Mouse (Mus musculus) midbrain, embryonic 12.5 days (tissue): Measurements from ENCODE around the gene Abl1. TPM values are rescaled to one million over a fixed set of nuclear protein-coding genes. Genes with fewer than 3 reads are reported as not detected.

ENCODE experiments used
- ATAC-seq: fragments of 200-750 bp; cut with Nextera tagmentation; 2 replicates; pipeline ENCODE4 v1.8.0; 2017; ENCODE audit warnings: low read depth, moderate TSS enrichment, moderate library complexity; ENCODE audit not compliant: low FRiP score
- H3K27ac ChIP-seq: fragments of 300-500 bp; sonication (generic); replicated peaks from 2 replicates; pipeline ENCODE4 v1.5.1; 2016; ENCODE audit warnings: mild to moderate bottlenecking
- H3K27me3 ChIP-seq: fragments of 300-500 bp; sonication (generic); 2 replicates; pipeline ENCODE4 v1.6.1; 2016; ENCODE audit warnings: mild to moderate bottlenecking
- H3K36me3 ChIP-seq: fragments of 300-500 bp; sonication (generic); 2 replicates; pipeline ENCODE4 v1.6.1; 2016
- H3K4me1 ChIP-seq: fragments of 300-500 bp; sonication (generic); 2 replicates; pipeline ENCODE4 v1.6.1; 2016
- H3K4me2 ChIP-seq: fragments of 300-500 bp; sonication (generic); replicated peaks from 2 replicates; pipeline ENCODE4 v1.6.1; 2016; ENCODE audit warnings: mild to moderate bottlenecking, moderate library complexity
- H3K4me3 ChIP-seq: fragments of 300-500 bp; sonication (generic); 2 replicates; pipeline ENCODE4 v1.5.1; 2016; ENCODE audit warnings: mild to moderate bottlenecking
- H3K9ac ChIP-seq: fragments of 300-500 bp; sonication (generic); replicated peaks from 2 replicates; pipeline ENCODE4 v1.6.1; 2016; ENCODE audit warnings: mild to moderate bottlenecking, moderate library complexity
- H3K9me3 ChIP-seq: fragments of 300-500 bp; sonication (generic); 2 replicates; pipeline ENCODE4 v1.6.1; 2016; ENCODE audit warnings: mild to moderate bottlenecking
- WGBS: fragments of 180-500 bp; shearing (Covaris S2); methylation state at CpG from one replicate; pipeline ENCODE4 v1.1.7; 2016; 5-methylcytosine and 5-hydroxymethylcytosine counted together
- polyA plus RNA-seq: library from polyadenylated mRNA; unstranded; fragments of >200 nt; fragmentation: Nextera tagmentation; extraction: Ambion mirVana; gene quantifications from 2 replicates; pipeline ENCODE4 v1.2.1, GENCODE M21; 2016

Gene Abl1
- polyA plus RNA-seq, 1 experiment from 2014 or later, result 47.3 TPM

DNA sequence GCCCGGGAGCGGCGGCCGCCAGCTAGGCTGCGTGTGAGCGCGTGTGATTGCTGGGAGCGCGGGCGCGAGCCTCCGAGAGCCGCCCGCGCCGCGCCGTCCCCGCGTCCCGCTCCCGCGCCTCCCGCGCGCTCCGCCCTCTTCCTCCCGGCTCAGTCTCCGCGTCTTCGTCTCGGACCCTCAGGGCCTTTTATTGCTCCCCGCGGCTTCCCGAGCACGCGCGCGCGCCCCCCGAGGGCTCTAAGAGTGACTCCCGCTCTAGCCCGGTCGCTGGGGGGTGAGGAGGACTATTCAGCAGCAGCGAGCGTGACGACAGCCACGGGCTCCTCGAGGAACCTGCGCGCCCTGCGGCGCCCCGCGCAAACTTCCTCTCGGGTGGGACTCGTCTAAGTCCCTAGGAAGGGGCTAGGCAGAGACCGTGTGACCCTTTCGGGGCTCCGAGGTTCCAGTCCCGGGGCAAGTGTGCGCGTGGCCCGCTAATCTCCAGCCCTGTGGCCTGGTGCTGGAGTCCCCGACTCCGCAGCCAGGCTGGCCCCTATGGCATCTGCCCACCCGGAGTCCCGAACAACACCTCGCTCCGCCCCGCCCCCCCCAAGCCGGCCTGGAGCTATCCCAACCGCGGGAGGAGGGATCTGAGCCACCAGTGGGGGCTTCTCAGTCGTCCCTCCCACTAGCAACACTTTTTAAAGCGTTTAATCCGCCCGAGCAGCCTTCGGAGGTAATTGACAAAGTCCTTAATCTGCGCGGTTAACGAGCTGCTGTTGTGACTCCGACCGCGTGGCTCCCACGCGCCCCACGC is 157.9 kb downstream of the Abl1 start, which contains the start of gene Fibcd1:
Fibcd1 (minus strand) TSS at position 110 of the 796 bp plus-strand sequence.
- no peaks in the 10 kb centered on the region for H3K36me3 ChIP-seq
- peak within 1 kb of the TSS; percentile 91 for H3K4me2 ChIP-seq
- peak within 1 kb of the TSS; percentile 59 for H3K9ac ChIP-seq
- peak within 1 kb of the TSS; percentile 54 for H3K4me3 ChIP-seq
- peaks cover 37% of the 10 kb centered on the region for H3K4me1 ChIP-seq
- peaks cover 69% of the 10 kb centered on the region for H3K27me3 ChIP-seq
- under 1% methylated on average over 81 of the region's 88 CpGs for WGBS
- no peak within 1 kb of the TSS for H3K27ac ChIP-seq
- no peaks in the 10 kb centered on the region for H3K9me3 ChIP-seq
- no peak for ATAC-seq

DNA sequence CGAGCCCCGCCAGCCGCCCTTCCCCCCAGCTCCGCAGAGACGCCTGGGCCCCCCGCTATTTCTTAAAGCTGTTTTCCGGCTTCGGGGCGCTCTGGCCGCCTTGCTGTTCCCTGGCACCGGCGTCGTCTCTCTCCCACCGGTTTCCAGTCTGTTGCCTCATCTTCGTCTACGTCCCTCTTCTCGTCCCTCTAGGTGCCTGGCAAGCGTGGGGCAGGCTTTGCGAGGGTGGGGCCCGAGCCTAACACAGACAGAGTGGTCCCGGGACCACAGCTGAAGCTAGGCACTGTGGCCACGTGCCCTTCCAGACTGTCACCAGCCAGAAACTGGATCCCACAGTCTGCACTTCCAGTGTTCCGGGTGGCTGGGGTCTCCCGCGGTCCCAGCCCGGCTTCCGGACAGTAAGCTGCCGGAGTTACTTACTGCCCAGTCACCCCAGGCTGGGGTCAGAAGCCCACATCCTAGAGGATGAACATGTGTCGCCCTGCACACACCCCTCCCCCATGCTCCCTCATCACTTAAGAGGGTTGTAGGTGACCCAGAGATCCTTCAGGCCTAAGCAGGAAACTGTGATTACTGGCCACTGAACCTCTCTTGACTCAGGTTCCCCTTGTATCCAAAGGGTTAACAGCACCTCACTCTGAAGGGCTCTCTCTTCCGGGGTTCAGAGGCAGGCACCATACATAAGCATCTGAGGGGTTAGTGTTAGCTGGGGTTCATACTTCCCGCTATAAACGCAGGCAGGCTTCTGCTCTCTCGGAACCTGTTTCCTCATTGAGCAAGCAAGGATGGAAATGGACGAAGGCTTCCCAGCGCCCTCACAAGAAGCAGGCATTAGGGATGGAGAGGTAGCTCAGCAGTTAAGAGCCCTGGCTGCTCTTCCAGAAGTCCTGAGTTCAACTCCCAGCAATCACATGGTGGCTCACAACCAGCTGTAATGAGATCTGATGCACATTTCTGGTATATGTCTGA is 158.8 kb downstream of the Abl1 start:
- H3K27ac ChIP-seq, result no peak overlapping the region
- ATAC-seq, result no peak
- H3K4me1 ChIP-seq, result peaks cover 37% of the 10 kb centered on the region
- peak overlapping the region; percentile 54 for H3K4me3 ChIP-seq
- no peaks in the 10 kb centered on the region for H3K36me3 ChIP-seq
- H3K9ac ChIP-seq, result peak overlapping the region; percentile 59; the same call in 1 of the 2 replicates
- no peaks in the 10 kb centered on the region for H3K9me3 ChIP-seq
- peaks cover 63% of the 10 kb centered on the region for H3K27me3 ChIP-seq
- H3K4me2 ChIP-seq, result peak overlapping the region; percentile 91
- 4% methylated on average over 35 of the region's 35 CpGs for WGBS

DNA sequence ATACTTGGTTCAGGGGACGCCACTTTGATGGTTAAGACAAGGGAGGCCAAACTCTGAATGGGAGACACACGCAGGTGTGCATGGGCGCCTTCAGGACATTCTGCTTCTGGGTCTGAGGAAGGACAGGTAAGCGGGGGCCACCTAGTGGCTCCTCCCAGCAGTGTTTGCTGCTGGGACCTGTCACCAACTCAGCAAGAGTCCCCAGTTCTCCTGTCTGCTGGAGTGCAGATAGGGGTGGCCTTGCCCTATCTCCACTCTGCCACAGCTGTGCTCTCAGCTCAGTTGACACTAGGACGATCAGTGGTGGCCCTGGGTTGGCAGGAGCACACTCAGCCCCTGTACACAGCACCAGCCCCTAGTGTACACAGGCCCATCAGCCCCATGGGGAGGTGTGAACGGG is 159.7 kb downstream of the Abl1 start:
- Histone ChIP-seq H3K4me1 (peaks cover 37% of the 10 kb centered on the region), H3K4me2 (no peak overlapping the region), H3K4me3 (no peak overlapping the region), H3K27ac (no peak overlapping the region), H3K27me3 (peaks cover 59% of the 10 kb centered on the region), H3K9ac (no peak overlapping the region), H3K9me3 (no peaks in the 10 kb centered on the region), H3K36me3 (no peaks in the 10 kb centered on the region)
- 24% methylated on average over 6 of the region's 6 CpGs for WGBS
- no peak for ATAC-seq

DNA sequence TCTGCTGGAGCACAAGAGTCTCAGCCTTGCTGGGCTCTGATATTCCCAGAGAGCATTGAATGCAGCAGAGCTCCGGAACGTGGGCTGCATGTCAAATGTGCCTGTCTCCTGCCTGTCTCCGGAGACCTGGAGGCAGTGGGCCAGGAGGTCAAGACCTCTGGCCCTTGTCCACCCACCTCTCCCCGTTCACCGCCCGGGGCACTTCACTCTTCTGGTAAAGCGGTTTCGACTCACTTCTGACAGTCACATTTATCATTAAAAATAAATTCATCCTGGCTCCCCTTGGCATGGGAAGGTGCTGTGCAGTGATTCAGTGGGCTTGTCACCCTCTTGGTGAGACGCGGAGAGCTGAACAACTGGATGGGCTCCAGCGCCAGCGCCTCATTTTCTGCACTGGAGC is 162.0 kb downstream of the Abl1 start:
- 42% methylated on average over 12 of the region's 12 CpGs for WGBS
- Histone ChIP-seq H3K27ac (no peak overlapping the region), H3K4me2 (no peak overlapping the region), H3K36me3 (no peaks in the 10 kb centered on the region), H3K4me3 (no peak overlapping the region), H3K27me3 (peaks cover 38% of the 10 kb centered on the region), H3K9me3 (no peaks in the 10 kb centered on the region), H3K4me1 (peaks cover 25% of the 10 kb centered on the region), H3K9ac (no peak overlapping the region)
- ATAC-seq, result no peak

Other genes with a start within 250 kb of the Abl1 start
- gene Ass1, start 218.2 kb upstream of the Abl1 start, polyA plus RNA-seq, result 11.1 and 12.2 TPM in 2 replicates
- 87.9 and 88.0 TPM in 2 replicates for gene Fubp3, start 115.7 kb upstream of the Abl1 start, polyA plus RNA-seq
- gene Prdm12, start 48.3 kb upstream of the Abl1 start, polyA plus RNA-seq, result 21.0 and 25.5 TPM in 2 replicates
- gene Exosc2, start 17.7 kb upstream of the Abl1 start, polyA plus RNA-seq, result 61.0 and 63.9 TPM in 2 replicates
- gene Qrfp, start 122.2 kb downstream of the Abl1 start, polyA plus RNA-seq, result 0.09 and 0.12 TPM in 2 replicates
- 5.3 and 6.9 TPM in 2 replicates for gene Fibcd1, start 157.6 kb downstream of the Abl1 start, polyA plus RNA-seq
- 13.5 and 14.5 TPM in 2 replicates for gene Lamc3, start 198.9 kb downstream of the Abl1 start, polyA plus RNA-seq